Mouse (Mus musculus): ENCODE data around the gene Olfr702. TPM values are rescaled to one million over a fixed set of nuclear protein-coding genes. Genes with fewer than 3 reads are reported as not detected.

Gene Olfr702
- polyA plus RNA-seq, 1 experiment from 2014 or later = not detected

GRCm38 (mm10) chr7:106788330-106788729 lies 45.4 kb downstream of the Olfr702 start:
- ATAC-seq (ENCODE audit: low FRiP score, low TSS enrichment) = no peak

More at GRCm38 (mm10) chr7:106788330-106788729, 45.4 kb downstream of the Olfr702 start:
- Histone ChIP-seq H3K36me3 (ENCODE audit: control insufficient read depth, insufficient read depth, low read length) (no peaks in the 10 kb centered on the region), H3K27ac (ENCODE audit: low read depth, low read length) (no peak overlapping the region), H3K9ac (ENCODE audit: low read depth, low read length) (no peak overlapping the region), H3K4me2 (replicated peaks; ENCODE audit: low read depth, low read length) (no peak overlapping the region), H3K9me3 (ENCODE audit: control insufficient read depth, low read length) (no peaks in the 10 kb centered on the region), H3K4me3 (ENCODE audit: low read length) (no peak overlapping the region), H3K27me3 (ENCODE audit: control insufficient read depth, insufficient read depth, low read length) (no peaks in the 10 kb centered on the region), H3K4me1 (ENCODE audit: control insufficient read depth, insufficient read depth, low read length) (no peaks in the 10 kb centered on the region)

Other genes with a start within 250 kb of the Olfr702 start
- gene Olfr693, start 153.3 kb downstream of the Olfr702 start, polyA plus RNA-seq (2014; fragmentation: Nextera tagmentation; extraction: Ambion mirVana) = not detected in 2 replicates
- not detected in 2 replicates for gene Olfr694, start 142.1 kb downstream of the Olfr702 start, polyA plus RNA-seq (2014; fragmentation: Nextera tagmentation; extraction: Ambion mirVana)
- not detected in 2 replicates for gene Olfr695, start 117.5 kb downstream of the Olfr702 start, polyA plus RNA-seq (2014; fragmentation: Nextera tagmentation; extraction: Ambion mirVana)
- not detected in 2 replicates for gene Olfr697, start 91.5 kb downstream of the Olfr702 start, polyA plus RNA-seq (2014; fragmentation: Nextera tagmentation; extraction: Ambion mirVana)
- gene Olfr698, start 78.5 kb downstream of the Olfr702 start, polyA plus RNA-seq (2014; fragmentation: Nextera tagmentation; extraction: Ambion mirVana) = not detected in 2 replicates
- gene Olfr699, start 40.7 kb downstream of the Olfr702 start, polyA plus RNA-seq (2014; fragmentation: Nextera tagmentation; extraction: Ambion mirVana) = not detected in 2 replicates
- not detected in 2 replicates for gene Olfr700, start 25.1 kb downstream of the Olfr702 start, polyA plus RNA-seq (2014; fragmentation: Nextera tagmentation; extraction: Ambion mirVana)
- gene Olfr701, start 19.8 kb downstream of the Olfr702 start, polyA plus RNA-seq (2014; fragmentation: Nextera tagmentation; extraction: Ambion mirVana) = not detected in 2 replicates
- gene Olfr703, start 9.5 kb upstream of the Olfr702 start, polyA plus RNA-seq (2014; fragmentation: Nextera tagmentation; extraction: Ambion mirVana) = not detected in 2 replicates
- gene Olfr704, start 29.3 kb upstream of the Olfr702 start, polyA plus RNA-seq (2014; fragmentation: Nextera tagmentation; extraction: Ambion mirVana) = not detected in 2 replicates
- not detected in 2 replicates for gene Olfr705, start 43.0 kb upstream of the Olfr702 start, polyA plus RNA-seq (2014; fragmentation: Nextera tagmentation; extraction: Ambion mirVana)
- gene Olfr706, start 54.3 kb upstream of the Olfr702 start, polyA plus RNA-seq (2014; fragmentation: Nextera tagmentation; extraction: Ambion mirVana) = not detected in 2 replicates
- not detected in 2 replicates for gene Olfr707, start 67.3 kb upstream of the Olfr702 start, polyA plus RNA-seq (2014; fragmentation: Nextera tagmentation; extraction: Ambion mirVana)
- gene Olfr1532-ps1, start 74.1 kb upstream of the Olfr702 start, polyA plus RNA-seq (2014; fragmentation: Nextera tagmentation; extraction: Ambion mirVana) = not detected in 2 replicates
- not detected in 2 replicates for gene Olfr709-ps1, start 98.3 kb upstream of the Olfr702 start, polyA plus RNA-seq (2014; fragmentation: Nextera tagmentation; extraction: Ambion mirVana)
- not detected in 2 replicates for gene Olfr710, start 114.4 kb upstream of the Olfr702 start, polyA plus RNA-seq (2014; fragmentation: Nextera tagmentation; extraction: Ambion mirVana)
- gene Olfr6, start 130.0 kb upstream of the Olfr702 start, polyA plus RNA-seq (2014; fragmentation: Nextera tagmentation; extraction: Ambion mirVana) = not detected in 2 replicates
- not detected in 2 replicates for gene Olfr711, start 141.6 kb upstream of the Olfr702 start, polyA plus RNA-seq (2014; fragmentation: Nextera tagmentation; extraction: Ambion mirVana)
- not detected in 2 replicates for gene Olfr2, start 172.2 kb upstream of the Olfr702 start, polyA plus RNA-seq (2014; fragmentation: Nextera tagmentation; extraction: Ambion mirVana)
- not detected in 2 replicates for gene Olfr713, start 197.3 kb upstream of the Olfr702 start, polyA plus RNA-seq (2014; fragmentation: Nextera tagmentation; extraction: Ambion mirVana)
- not detected in 2 replicates for gene Olfr714, start 237.1 kb upstream of the Olfr702 start, polyA plus RNA-seq (2014; fragmentation: Nextera tagmentation; extraction: Ambion mirVana)